Mouse (Mus musculus): ENCODE results near the gene Commd7.

Gene Commd7

GRCm38 (mm10) chr2:153622449-153622848 is 10.1 kb downstream of the Commd7 start:
- peak; percentile 87 for DNase-seq (ENCODE audit: low read depth, low spot score)

GRCm38 (mm10) chr2:153618889-153619288 is 13.7 kb downstream of the Commd7 start:
- DNase-seq (ENCODE audit: low read depth, low spot score) = no peak

- no peak for DNase-seq (ENCODE audit: low read depth, low spot score)
Observed at GRCm38 (mm10) chr2:153618439-153618838, 14.1 kb downstream of the Commd7 start.

GRCm38 (mm10) chr2:153616893-153617292 is 15.7 kb downstream of the Commd7 start:
- no peak for DNase-seq (ENCODE audit: low read depth, low spot score)

- peak; percentile 97 for DNase-seq (ENCODE audit: low read depth, low spot score)
Observed at GRCm38 (mm10) chr2:153612594-153613281, 19.8 kb downstream of the Commd7 start.

GRCm38 (mm10) chr2:153611743-153612142 is 20.8 kb downstream of the Commd7 start:
- DNase-seq (ENCODE audit: low read depth, low spot score) = peak; percentile 95

- no peak for DNase-seq (ENCODE audit: low read depth, low spot score)
Observed at GRCm38 (mm10) chr2:153611241-153611630, 21.3 kb downstream of the Commd7 start.

- peak; percentile 65 for DNase-seq (ENCODE audit: low read depth, low spot score)
Observed at GRCm38 (mm10) chr2:153610426-153611240, 21.9 kb downstream of the Commd7 start.

- DNase-seq (ENCODE audit: low read depth, low spot score) = peak; percentile 89
Observed at GRCm38 (mm10) chr2:153609548-153609947, 23.0 kb downstream of the Commd7 start.

- DNase-seq (ENCODE audit: low read depth, low spot score) = no peak
Observed at GRCm38 (mm10) chr2:153609058-153609457, 23.5 kb downstream of the Commd7 start.

GRCm38 (mm10) chr2:153607870-153608515 is 24.6 kb downstream of the Commd7 start:
- no peak for DNase-seq (ENCODE audit: low read depth, low spot score)

GRCm38 (mm10) chr2:153606421-153606820 is 26.2 kb downstream of the Commd7 start:
- DNase-seq (ENCODE audit: low read depth, low spot score) = peak; percentile 82

GRCm38 (mm10) chr2:153603724-153604123 is 28.9 kb downstream of the Commd7 start:
- peak; percentile 82 for DNase-seq (ENCODE audit: low read depth, low spot score)

GRCm38 (mm10) chr2:153600667-153601648 is 31.6 kb downstream of the Commd7 start:
- DNase-seq (ENCODE audit: low read depth, low spot score) = peak; percentile 73

GRCm38 (mm10) chr2:153600021-153600666 is 32.4 kb downstream of the Commd7 start:
- DNase-seq (ENCODE audit: low read depth, low spot score) = peak; percentile 72

- peak; percentile 79 for DNase-seq (ENCODE audit: low read depth, low spot score)
Observed at GRCm38 (mm10) chr2:153597626-153598025, 35.0 kb downstream of the Commd7 start.

- no peak for DNase-seq (ENCODE audit: low read depth, low spot score)
Observed at GRCm38 (mm10) chr2:153597014-153597413, 35.6 kb downstream of the Commd7 start.

- peak; percentile 96 for DNase-seq (ENCODE audit: low read depth, low spot score)
Observed at GRCm38 (mm10) chr2:153594998-153595397, 37.6 kb downstream of the Commd7 start.

- DNase-seq (ENCODE audit: low read depth, low spot score) = peak; percentile 70
Observed at GRCm38 (mm10) chr2:153593186-153593585, 39.4 kb downstream of the Commd7 start.
